Mouse (Mus musculus) heart, embryonic 10.5 days (tissue): ENCODE measurements around the gene Mink1. TPM values are rescaled to one million over a fixed set of nuclear protein-coding genes. Genes with fewer than 3 reads are reported as not detected.

Source experiments
- DNase-seq: peaks from one replicate; pipeline ENCODE4 v3.0.0-alpha.2; 2017; ENCODE audit warnings: low spot score
- H3K27ac ChIP-seq: fragments of 300-500 bp; sonication (generic); 2 replicates; pipeline ENCODE4 v1.5.1; 2016; ENCODE audit warnings: mild to moderate bottlenecking
- H3K27me3 ChIP-seq: fragments of 300-500 bp; sonication (generic); 2 replicates; pipeline ENCODE4 v1.6.1; 2016; ENCODE audit warnings: mild to moderate bottlenecking; ENCODE audit not compliant: poor library complexity, insufficient read depth, severe bottlenecking
- H3K36me3 ChIP-seq: fragments of 300-500 bp; sonication (generic); 2 replicates; pipeline ENCODE4 v1.6.1; 2016; ENCODE audit warnings: mild to moderate bottlenecking, moderate library complexity
- H3K4me1 ChIP-seq: fragments of 300-500 bp; sonication (generic); 2 replicates; pipeline ENCODE4 v1.6.1; 2016; ENCODE audit warnings: mild to moderate bottlenecking
- H3K4me3 ChIP-seq: fragments of 300-500 bp; sonication (generic); 2 replicates; pipeline ENCODE4 v1.5.1; 2016; ENCODE audit warnings: mild to moderate bottlenecking, moderate library complexity
- H3K9me3 ChIP-seq: fragments of 300-500 bp; sonication (generic); 2 replicates; pipeline ENCODE4 v1.6.1; 2016; ENCODE audit warnings: mild to moderate bottlenecking, moderate library complexity
- WGBS: fragments of 180-500 bp; shearing (Covaris S2); methylation state at CpG from one replicate; pipeline ENCODE4 v1.1.7; 2016; 5-methylcytosine and 5-hydroxymethylcytosine counted together
- polyA plus RNA-seq: library from polyadenylated mRNA; unstranded; fragments of >200 nt; fragmentation: Nextera tagmentation; extraction: Ambion mirVana; gene quantifications from 2 replicates; pipeline ENCODE4 v1.2.1, GENCODE M21; 2016

The Mink1 gene
- polyA plus RNA-seq, 1 experiment from 2014 or later, result 14.9 TPM

DNA sequence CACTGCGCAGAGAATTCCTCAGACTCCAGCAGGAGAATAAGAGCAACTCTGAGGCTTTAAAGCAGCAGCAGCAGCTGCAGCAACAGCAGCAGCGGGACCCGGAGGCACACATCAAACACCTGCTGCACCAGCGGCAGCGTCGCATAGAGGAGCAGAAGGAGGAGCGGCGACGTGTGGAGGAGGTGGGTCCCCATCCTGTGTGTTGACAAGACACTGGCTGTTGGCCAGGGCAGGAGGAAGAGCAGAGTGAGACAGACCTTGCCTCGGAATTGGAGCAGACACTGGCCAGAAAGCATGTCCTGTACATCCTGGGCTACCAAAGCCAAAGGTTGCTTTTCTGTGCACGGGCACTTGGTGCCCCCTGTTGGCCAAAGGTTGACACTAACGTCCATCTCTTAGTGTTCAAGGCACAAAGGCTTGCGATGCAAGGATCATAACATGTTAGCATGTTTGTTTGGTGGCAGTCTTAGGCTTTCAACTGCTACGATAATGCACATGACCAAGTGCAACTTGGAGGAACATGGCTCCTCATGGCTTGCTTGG lies 42.4 kb downstream of the Mink1 start:
- peaks cover 87% of the 10 kb centered on the region for H3K36me3 ChIP-seq
- no peaks in the 10 kb centered on the region for H3K27me3 ChIP-seq
- 59% methylated on average over 14 of the region's 14 CpGs for WGBS
- H3K4me1 ChIP-seq, result peaks cover 5% of the 10 kb centered on the region; the same call in 1 of the 2 replicates
- DNase-seq, result peak; percentile 85
- H3K4me3 ChIP-seq, result no peak overlapping the region
- no peaks in the 10 kb centered on the region for H3K9me3 ChIP-seq
- no peak overlapping the region for H3K27ac ChIP-seq

DNA sequence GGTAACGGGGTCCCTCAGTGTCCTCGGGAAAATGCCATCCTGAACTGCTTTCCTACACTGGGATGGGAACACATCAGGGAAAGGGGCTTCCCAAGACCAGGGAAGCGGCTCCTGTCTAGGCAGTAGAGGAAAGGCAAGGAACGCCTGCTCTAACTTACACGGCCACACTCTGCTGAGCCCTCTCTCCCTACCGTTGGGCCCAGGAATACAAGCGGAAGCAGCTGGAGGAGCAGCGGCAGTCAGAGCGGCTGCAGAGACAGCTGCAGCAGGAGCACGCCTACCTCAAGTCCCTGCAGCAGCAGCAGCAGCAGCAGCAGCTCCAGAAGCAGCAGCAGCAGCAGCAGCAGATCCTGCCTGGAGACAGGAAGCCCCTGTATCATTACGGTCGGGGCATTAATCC lies 44.0 kb downstream of the Mink1 start:
- H3K9me3 ChIP-seq, result no peaks in the 10 kb centered on the region
- peaks cover 98% of the 10 kb centered on the region for H3K36me3 ChIP-seq
- 69% methylated on average over 12 of the region's 12 CpGs for WGBS
- H3K27me3 ChIP-seq, result no peaks in the 10 kb centered on the region
- H3K27ac ChIP-seq, result no peak overlapping the region
- DNase-seq, result no peak
- no peak overlapping the region for H3K4me3 ChIP-seq
- peaks cover 5% of the 10 kb centered on the region; the same call in 1 of the 2 replicates for H3K4me1 ChIP-seq

DNA sequence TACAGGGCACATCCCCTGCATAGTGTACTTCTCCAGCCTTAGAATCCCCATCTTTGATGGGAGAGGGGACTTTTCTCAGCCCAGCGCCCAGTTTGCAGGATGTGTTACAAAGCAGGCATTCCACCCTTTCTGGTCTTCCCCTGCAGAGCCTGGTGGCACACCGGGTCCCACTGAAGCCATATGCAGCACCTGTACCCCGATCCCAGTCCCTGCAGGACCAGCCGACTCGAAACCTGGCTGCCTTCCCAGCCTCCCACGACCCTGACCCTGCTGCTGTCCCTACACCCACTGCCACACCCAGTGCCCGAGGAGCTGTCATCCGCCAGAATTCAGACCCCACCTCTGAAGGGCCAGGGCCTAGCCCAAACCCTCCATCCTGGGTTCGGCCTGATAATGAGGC lies 44.9 kb downstream of the Mink1 start:
- WGBS, result 90% methylated on average over 9 of the region's 9 CpGs
- DNase-seq, result no peak
- no peak overlapping the region for H3K27ac ChIP-seq
- H3K27me3 ChIP-seq, result no peaks in the 10 kb centered on the region
- no peaks in the 10 kb centered on the region for H3K9me3 ChIP-seq
- H3K36me3 ChIP-seq, result peaks cover 96% of the 10 kb centered on the region
- H3K4me3 ChIP-seq, result no peak overlapping the region
- peaks cover 5% of the 10 kb centered on the region; the same call in 1 of the 2 replicates for H3K4me1 ChIP-seq

DNA sequence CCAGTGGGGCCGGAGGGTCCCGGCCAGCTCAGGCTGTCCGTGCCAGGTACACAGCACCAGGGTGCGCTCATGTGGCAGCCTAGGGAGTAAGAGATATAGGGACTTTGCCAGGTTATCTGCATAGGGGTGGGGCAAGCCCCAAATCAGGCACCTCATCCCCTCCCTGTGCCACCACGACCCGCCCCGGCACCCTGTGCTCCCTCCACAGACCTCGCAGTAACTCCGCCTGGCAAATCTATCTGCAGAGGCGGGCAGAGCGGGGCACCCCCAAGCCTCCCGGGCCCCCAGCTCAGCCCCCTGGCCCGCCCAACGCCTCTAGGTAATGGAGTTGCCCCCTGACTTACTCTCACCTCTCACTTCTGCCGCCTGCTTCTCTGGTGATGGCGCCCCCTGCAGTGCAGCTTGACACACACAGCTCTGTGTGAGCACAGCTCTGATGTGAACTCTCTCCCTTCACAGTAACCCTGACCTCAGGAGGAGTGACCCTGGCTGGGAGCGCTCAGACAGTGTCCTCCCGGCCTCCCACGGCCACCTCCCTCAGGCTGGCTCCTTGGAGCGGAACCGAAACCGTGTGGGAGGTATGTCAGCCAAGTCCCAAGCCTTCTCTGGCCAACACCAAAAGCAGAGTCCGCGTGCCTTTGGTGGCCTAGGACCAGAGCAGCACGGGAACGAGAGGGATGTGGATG lies 45.8 kb downstream of the Mink1 start:
- H3K27ac ChIP-seq, result no peak overlapping the region
- WGBS, result 88% methylated on average over 26 of the region's 26 CpGs
- no peaks in the 10 kb centered on the region for H3K27me3 ChIP-seq
- DNase-seq, result no peak
- H3K9me3 ChIP-seq, result no peaks in the 10 kb centered on the region
- H3K36me3 ChIP-seq, result peaks cover 97% of the 10 kb centered on the region
- peaks cover 7% of the 10 kb centered on the region for H3K4me1 ChIP-seq
- H3K4me3 ChIP-seq, result no peak overlapping the region

DNA sequence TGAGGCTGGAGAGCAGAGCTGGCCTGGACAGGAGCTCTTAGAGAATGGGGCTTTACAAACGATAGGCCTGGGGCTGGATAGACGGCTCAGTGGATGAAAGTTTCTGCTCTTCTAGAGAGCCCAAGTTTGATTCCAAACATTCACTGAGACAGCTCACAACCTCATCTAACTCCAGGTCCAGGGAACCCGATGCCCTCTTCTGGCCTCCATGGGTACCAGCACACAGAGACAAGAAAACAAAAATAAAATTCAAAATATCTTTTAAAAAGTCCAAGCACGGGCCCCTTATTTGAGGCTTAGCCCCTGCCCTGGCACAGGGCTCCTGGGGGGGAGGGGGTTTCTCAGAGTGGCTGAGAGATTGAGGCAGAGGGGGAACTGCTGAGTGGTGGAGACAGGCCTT lies 48.1 kb downstream of the Mink1 start:
- DNase-seq, result no peak
- Histone ChIP-seq H3K27ac (no peak overlapping the region), H3K9me3 (no peaks in the 10 kb centered on the region), H3K4me1 (peaks cover 20% of the 10 kb centered on the region), H3K27me3 (peaks cover 2% of the 10 kb centered on the region), H3K4me3 (no peak overlapping the region), H3K36me3 (peaks cover 81% of the 10 kb centered on the region)
- WGBS, result 87% methylated on average over 4 of the region's 4 CpGs

DNA sequence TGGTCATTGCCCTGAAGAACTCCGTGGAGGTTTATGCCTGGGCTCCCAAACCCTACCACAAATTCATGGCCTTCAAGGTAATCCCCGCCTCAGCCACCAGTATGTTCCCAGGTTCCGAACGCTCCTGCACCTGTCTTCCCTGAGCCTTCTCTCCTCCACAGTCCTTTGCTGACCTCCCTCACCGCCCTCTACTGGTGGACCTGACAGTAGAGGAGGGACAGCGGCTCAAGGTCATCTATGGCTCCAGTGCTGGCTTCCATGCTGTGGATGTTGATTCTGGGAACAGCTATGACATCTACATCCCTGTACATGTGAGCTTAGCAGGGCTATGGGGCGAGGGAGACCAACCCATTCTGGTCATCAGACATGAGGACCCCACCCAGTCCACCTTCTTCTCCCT lies 49.8 kb downstream of the Mink1 start:
- Histone ChIP-seq H3K27ac (no peak overlapping the region), H3K4me3 (no peak overlapping the region), H3K27me3 (peaks cover 19% of the 10 kb centered on the region), H3K9me3 (no peaks in the 10 kb centered on the region), H3K36me3 (peaks cover 63% of the 10 kb centered on the region), H3K4me1 (peaks cover 27% of the 10 kb centered on the region)
- WGBS, result 74% methylated on average over 7 of the region's 7 CpGs
- DNase-seq, result no peak

DNA sequence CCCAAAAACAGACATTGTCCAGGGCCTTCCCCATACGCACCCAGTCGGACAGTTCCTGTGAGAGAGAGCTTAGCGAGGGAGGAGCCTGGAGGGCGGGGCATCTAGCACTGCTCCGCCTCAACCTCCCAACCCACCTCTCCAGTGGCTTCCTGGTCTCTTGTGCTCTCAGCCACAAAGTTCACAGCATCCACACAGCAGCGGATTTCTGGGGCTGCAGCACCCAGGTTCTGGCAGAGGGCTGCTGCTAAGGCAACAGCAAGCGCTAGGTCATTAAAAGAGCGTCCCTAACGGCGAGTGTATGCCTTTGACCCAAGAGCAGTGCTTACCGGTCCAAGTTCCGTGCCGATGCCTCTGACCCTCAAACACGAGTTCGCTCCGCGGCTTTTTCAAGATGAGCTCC lies 52.4 kb downstream of the Mink1 start:
- H3K9me3 ChIP-seq, result no peaks in the 10 kb centered on the region
- DNase-seq, result peak; percentile 90
- H3K36me3 ChIP-seq, result peaks cover 38% of the 10 kb centered on the region
- H3K27me3 ChIP-seq, result peaks cover 23% of the 10 kb centered on the region
- peak overlapping the region; percentile 71 for H3K27ac ChIP-seq
- 0% methylated on average over 17 of the region's 17 CpGs for WGBS
- H3K4me1 ChIP-seq, result peaks cover 23% of the 10 kb centered on the region
- H3K4me3 ChIP-seq, result peak overlapping the region; percentile 55

DNA sequence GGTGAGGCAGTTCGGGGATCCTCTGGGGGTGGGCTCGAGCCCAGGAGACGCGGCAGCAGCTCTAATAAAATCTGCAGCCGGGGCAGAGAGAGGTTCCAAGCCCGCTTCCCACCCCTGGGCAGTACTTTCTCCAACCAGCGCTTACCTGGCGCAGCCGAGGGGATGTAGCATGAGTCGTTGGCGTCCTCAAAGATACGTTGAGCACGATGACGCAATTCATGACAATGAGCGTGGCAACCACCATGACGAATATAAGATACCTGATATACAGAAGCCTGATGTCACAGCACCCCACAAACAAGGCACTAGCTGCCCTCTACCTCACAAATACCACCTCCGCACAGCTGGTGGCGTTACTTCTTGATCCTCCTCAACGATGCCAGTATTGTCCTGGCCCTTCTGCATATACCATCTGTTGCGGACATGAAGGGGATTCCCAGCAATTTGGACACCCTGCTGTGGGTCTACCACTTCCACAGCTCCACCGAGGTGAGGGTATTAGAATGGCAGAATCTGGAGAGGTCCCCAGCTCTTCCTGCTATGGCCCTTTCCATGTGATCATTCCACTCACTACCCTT lies 52.9 kb downstream of the Mink1 start, which contains the start of gene 4930544D05Rik:
Gene 4930544D05Rik (plus strand): TSS at position 333 of the 578 bp plus-strand sequence.
- H3K27ac ChIP-seq, result peak within 1 kb of the TSS; percentile 71
- DNase-seq, result no peak

DNA sequence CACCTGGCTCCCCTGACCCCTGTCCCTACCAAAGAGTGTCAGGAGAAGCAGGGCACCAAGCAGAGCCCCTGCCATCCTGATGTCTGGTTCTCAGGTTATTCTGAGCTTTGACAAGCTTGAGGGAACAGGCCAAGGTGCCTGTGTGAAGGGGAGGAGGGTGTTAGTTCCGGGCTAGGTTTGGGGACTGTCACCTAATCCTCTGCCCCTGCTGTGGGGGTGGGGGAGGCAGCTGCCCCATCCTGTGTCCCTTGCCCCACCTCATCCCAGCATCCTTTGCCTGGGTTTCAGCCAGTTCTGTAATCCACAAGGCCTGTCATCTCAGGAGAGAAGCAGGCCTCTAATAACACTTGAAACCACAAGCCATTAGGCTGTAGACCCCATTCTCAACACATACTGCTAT lies 56.4 kb downstream of the Mink1 start, which contains the start of gene Chrne:
Gene Chrne (minus strand): TSS at position 116 of the 400 bp plus-strand sequence.
- Histone ChIP-seq H3K27ac (no peak within 1 kb of the TSS), H3K36me3 (no peaks in the 10 kb centered on the region), H3K4me3 (no peak within 1 kb of the TSS), H3K9me3 (no peaks in the 10 kb centered on the region), H3K4me1 (peaks cover 26% of the 10 kb centered on the region), H3K27me3 (peaks cover 23% of the 10 kb centered on the region)
- DNase-seq, result no peak
- 41% methylated on average over 1 of the region's 1 CpGs for WGBS

More for the DNA sequence above, 52.9 kb downstream of the Mink1 start, which contains the start of gene 4930544D05Rik:
- 11% methylated on average over 21 of the region's 21 CpGs for WGBS
- Histone ChIP-seq H3K4me1 (peaks cover 22% of the 10 kb centered on the region), H3K4me3 (peak within 1 kb of the TSS; percentile 55), H3K36me3 (peaks cover 32% of the 10 kb centered on the region), H3K27me3 (peaks cover 23% of the 10 kb centered on the region), H3K9me3 (no peaks in the 10 kb centered on the region)

DNA sequence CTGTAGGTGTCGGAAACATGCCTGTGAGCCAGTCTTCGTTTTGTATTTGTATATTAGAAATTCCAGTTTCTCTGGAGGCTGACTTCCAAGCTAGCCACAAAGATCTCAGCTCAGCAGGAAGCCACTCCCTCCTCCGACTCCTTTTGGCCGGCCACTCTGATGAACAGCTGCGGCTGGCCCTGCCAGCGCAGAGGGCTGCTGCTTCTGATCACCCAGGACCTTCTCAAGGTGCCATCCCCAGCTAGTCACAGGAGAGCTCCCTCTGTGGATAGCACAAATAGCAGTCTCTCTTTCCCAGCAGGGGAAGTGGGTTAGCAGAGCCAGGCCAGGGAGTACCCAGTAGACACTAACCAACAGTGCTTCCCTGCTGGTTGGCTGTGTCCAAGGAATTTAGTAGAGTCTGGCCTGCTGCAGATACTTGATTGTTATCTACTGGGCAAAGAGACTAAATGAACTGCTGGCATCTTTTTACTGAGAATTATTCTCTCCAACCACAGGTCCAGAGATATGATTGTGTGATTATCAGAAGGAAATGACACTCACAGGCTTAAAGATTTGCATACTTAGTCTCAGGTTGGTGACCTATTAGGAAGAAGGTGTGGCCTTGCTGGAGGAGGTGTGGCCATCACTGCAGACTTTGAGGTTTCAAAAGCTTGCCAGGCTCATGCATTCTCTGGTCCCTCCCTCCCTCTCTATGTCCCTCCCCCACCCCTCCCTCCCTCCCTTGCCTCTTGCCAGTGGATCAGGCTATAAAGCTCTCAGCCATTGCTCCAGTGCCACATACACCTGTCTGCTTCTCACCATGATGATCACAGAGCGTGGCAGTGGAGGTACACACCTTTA lies 59.5 kb downstream of the Mink1 start:
- H3K9me3 ChIP-seq, result no peaks in the 10 kb centered on the region
- WGBS, result 33% methylated on average over 7 of the region's 7 CpGs
- no peaks in the 10 kb centered on the region for H3K36me3 ChIP-seq
- H3K4me3 ChIP-seq, result no peak overlapping the region
- H3K4me1 ChIP-seq, result 0 out of 2 replicates have a peak, but pooled peaks cover 9% of the 10 kb centered on the region
- H3K27me3 ChIP-seq, result peaks cover 6% of the 10 kb centered on the region
- H3K27ac ChIP-seq, result no peak overlapping the region
- peak; percentile 63 for DNase-seq

DNA sequence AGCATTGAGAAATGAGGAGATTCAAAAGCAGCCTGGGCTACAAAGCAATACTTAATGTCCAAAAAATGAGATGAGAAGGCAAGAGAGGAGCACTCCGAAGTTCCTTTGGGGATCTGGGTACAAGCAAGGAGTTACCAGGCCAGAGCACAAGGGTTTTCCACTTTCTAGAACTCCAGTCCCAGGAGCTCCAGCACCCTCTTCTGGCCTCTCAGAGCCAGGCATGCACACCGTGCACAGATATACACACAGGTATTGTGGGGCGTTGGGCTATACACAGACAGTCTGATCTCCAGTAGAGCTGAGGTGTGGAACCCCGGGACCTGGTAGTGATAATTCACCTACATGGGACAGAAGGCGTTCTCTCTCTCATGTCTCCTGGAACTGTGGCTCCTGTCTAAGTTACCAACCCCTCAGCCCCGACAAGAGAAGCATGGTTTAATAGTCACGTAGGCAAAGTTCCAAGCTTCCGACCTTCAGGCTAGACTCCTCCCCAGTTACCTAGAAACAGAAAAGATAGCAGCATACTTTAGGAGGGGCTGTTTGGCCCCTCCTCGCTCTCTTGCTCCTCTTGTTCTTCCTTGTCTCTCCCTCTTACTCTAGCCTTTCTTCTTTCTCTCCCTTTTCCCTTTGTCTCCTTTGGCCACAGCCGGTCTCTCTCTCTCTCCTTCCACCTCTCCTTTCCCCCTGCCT lies 60.5 kb downstream of the Mink1 start:
- no peak overlapping the region for H3K27ac ChIP-seq
- WGBS, result 76% methylated on average over 10 of the region's 10 CpGs
- DNase-seq, result peak; percentile 74
- no peaks in the 10 kb centered on the region for H3K36me3 ChIP-seq
- H3K27me3 ChIP-seq, result no peaks in the 10 kb centered on the region
- H3K9me3 ChIP-seq, result no peaks in the 10 kb centered on the region
- no peak overlapping the region for H3K4me3 ChIP-seq
- H3K4me1 ChIP-seq, result 0 out of 2 replicates have a peak, but pooled peaks cover 9% of the 10 kb centered on the region

DNA sequence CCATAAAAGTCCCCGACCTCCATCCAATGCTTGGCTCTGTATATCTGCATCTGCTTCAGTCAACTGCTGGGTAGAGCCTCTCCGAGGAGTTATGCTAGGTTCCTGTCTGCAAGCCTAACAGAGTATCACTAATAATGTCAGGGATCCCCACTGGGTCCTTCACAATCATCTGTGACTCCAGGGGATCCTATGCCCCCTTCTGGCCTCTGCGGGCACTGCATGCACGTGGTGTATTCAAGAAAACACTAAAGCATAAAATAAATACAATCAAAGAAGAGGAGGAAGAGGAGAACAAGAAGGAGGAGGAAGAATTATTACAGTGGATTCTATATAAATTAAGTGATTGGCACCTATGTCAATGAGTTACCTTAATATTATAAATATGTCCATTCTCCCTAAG lies 62.8 kb downstream of the Mink1 start:
- no peak for DNase-seq
- H3K36me3 ChIP-seq, result no peaks in the 10 kb centered on the region
- WGBS, result 47% methylated on average over 4 of the region's 4 CpGs
- no peaks in the 10 kb centered on the region for H3K27me3 ChIP-seq
- H3K4me3 ChIP-seq, result no peak overlapping the region
- H3K4me1 ChIP-seq, result 0 out of 2 replicates have a peak, but pooled peaks cover 9% of the 10 kb centered on the region
- no peak overlapping the region for H3K27ac ChIP-seq
- no peaks in the 10 kb centered on the region for H3K9me3 ChIP-seq
